Mouse (Mus musculus) brain, adult 10 weeks (tissue): ENCODE results near the gene Rtf2. TPM values are rescaled to one million over a fixed set of nuclear protein-coding genes. Genes with fewer than 3 reads are reported as not detected.

Experiments used
- polyA plus RNA-seq: library from polyadenylated mRNA; stranded (reverse); fragments of 350-450 nt; fragmentation: Illumina TruSeq; extraction: RNeasy Lipid Tissue Mini Kit (QIAGEN cat#74804); gene quantifications from one replicate; pipeline ENCODE4 v1.2.3, GENCODE M21; 2015; ENCODE audit warnings: low read depth, low replicate concordance

Gene Rtf2
- polyA plus RNA-seq, result 89.7 TPM

GRCm38 (mm10) chr2:172439843-172440639 is at the start of gene Rtf2:
Gene Rtf2, plus strand, starts transcription at chr2:172440556.

GRCm38 (mm10) chr2:172393391-172394051 is 46.8 kb upstream of the Rtf2 start, which contains the start of gene Cass4:
Gene Cass4, plus strand, starts transcription at chr2:172393794.

GRCm38 (mm10) chr2:172458496-172458895 is 18.1 kb downstream of the Rtf2 start, which contains the start of gene Gcnt7:
Gene Gcnt7, minus strand, starts transcription at chr2:172458596.

GRCm38 (mm10) chr2:172472318-172472717 is 32.0 kb downstream of the Rtf2 start, which contains the start of gene Fam209:
Gene Fam209, plus strand, starts transcription at chr2:172472520.

Other genes with a start within 250 kb of the Rtf2 start
- 0.22 TPM for gene Mc3r, start 192.1 kb upstream of the Rtf2 start, polyA plus RNA-seq
- 18.7 TPM for gene Fam210b, start 95.0 kb upstream of the Rtf2 start, polyA plus RNA-seq
- 1.6 TPM for gene Aurka, start 70.0 kb upstream of the Rtf2 start, polyA plus RNA-seq
- 19.5 TPM for gene Cstf1, start 69.9 kb upstream of the Rtf2 start, polyA plus RNA-seq
- 0.43 TPM for gene Cass4, start 46.8 kb upstream of the Rtf2 start, polyA plus RNA-seq
- gene Gcnt7, start 18.0 kb downstream of the Rtf2 start, polyA plus RNA-seq, result not detected
- gene Fam209, start 32.0 kb downstream of the Rtf2 start, polyA plus RNA-seq, result not detected
- not detected for gene Tfap2c, start 109.0 kb downstream of the Rtf2 start, polyA plus RNA-seq